Mouse (Mus musculus): ENCODE data around the gene Ahcyl2. TPM values are rescaled to one million over a fixed set of nuclear protein-coding genes. Genes with fewer than 3 reads are reported as not detected.

Ahcyl2 gene
- polyA plus RNA-seq, 1 experiment from 2014 or later: 11.8 TPM

GRCm38 (mm10) chr6:29828574-29829234 lies 60.9 kb downstream of the Ahcyl2 start:
- no peaks in the 10 kb centered on the region for H3K4me1 ChIP-seq (ENCODE audit: control insufficient read depth, insufficient read depth, low read length)
- H3K27me3 ChIP-seq (ENCODE audit: control insufficient read depth, insufficient read depth, low read length): no peaks in the 10 kb centered on the region
- H3K9me3 ChIP-seq (ENCODE audit: control insufficient read depth, low read length): no peaks in the 10 kb centered on the region
- WGBS: 91% methylated on average over 3 of the region's 3 CpGs
- H3K27ac ChIP-seq (ENCODE audit: low read depth, low read length): no peak overlapping the region
- no peak overlapping the region for H3K4me2 ChIP-seq (ENCODE audit: low read depth)
- DNase-seq (ENCODE audit: low spot score): no peak
- H3K9ac ChIP-seq (ENCODE audit: low read length): no peak overlapping the region
- ATAC-seq (ENCODE audit: insufficient read depth, low FRiP score, low TSS enrichment): no peak
- no peak overlapping the region for H3K4me3 ChIP-seq (ENCODE audit: low read depth, low read length)
- H3K36me3 ChIP-seq (ENCODE audit: control insufficient read depth, insufficient read depth, low read length): no peaks in the 10 kb centered on the region

- no peaks in the 10 kb centered on the region for H3K27me3 ChIP-seq (ENCODE audit: control insufficient read depth, insufficient read depth, low read length)
- no peak overlapping the region for H3K9ac ChIP-seq (ENCODE audit: low read length)
- H3K4me3 ChIP-seq (ENCODE audit: low read depth, low read length): no peak overlapping the region
- 92% methylated on average over 4 of the region's 4 CpGs for WGBS
- DNase-seq (ENCODE audit: low spot score): no peak
- H3K9me3 ChIP-seq (ENCODE audit: control insufficient read depth, low read length): no peaks in the 10 kb centered on the region
- no peak overlapping the region for H3K4me2 ChIP-seq (ENCODE audit: low read depth)
- ATAC-seq (ENCODE audit: insufficient read depth, low FRiP score, low TSS enrichment): no peak
- no peaks in the 10 kb centered on the region for H3K36me3 ChIP-seq (ENCODE audit: control insufficient read depth, insufficient read depth, low read length)
- no peak overlapping the region for H3K27ac ChIP-seq (ENCODE audit: low read depth, low read length)
- no peaks in the 10 kb centered on the region for H3K4me1 ChIP-seq (ENCODE audit: control insufficient read depth, insufficient read depth, low read length)
Measured at GRCm38 (mm10) chr6:29832356-29832755, 64.5 kb downstream of the Ahcyl2 start.

DNA sequence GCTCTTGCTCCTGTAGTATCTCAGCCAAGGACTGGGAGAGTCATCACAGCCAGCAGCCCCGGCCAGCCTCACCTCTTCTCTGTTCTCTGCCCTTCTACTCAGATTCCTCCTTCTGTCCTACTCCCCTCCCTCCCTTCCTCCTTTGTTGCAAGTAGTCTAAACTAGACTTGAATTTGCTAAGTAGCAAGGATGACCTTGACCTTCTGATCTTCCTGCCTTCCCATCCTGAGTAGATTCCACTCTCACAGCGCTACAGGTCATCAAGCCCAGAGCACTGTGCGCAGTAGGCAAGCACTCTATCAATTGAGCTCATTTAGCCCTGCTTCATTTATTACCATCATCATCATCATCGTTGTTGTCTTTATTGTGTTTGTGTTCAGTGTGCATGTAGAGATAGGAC lies 65.3 kb downstream of the Ahcyl2 start:
- no peak overlapping the region for H3K27ac ChIP-seq (ENCODE audit: low read depth, low read length)
- WGBS: 87% methylated on average over 4 of the region's 4 CpGs
- H3K9me3 ChIP-seq (ENCODE audit: control insufficient read depth, low read length): no peaks in the 10 kb centered on the region
- no peak overlapping the region for H3K4me2 ChIP-seq (ENCODE audit: low read depth)
- DNase-seq (ENCODE audit: low spot score): no peak
- no peaks in the 10 kb centered on the region for H3K27me3 ChIP-seq (ENCODE audit: control insufficient read depth, insufficient read depth, low read length)
- H3K4me1 ChIP-seq (ENCODE audit: control insufficient read depth, insufficient read depth, low read length): no peaks in the 10 kb centered on the region
- no peak overlapping the region for H3K4me3 ChIP-seq (ENCODE audit: low read depth, low read length)
- no peak for ATAC-seq (ENCODE audit: insufficient read depth, low FRiP score, low TSS enrichment)
- H3K9ac ChIP-seq (ENCODE audit: low read length): no peak overlapping the region
- H3K36me3 ChIP-seq (ENCODE audit: control insufficient read depth, insufficient read depth, low read length): no peaks in the 10 kb centered on the region

DNA sequence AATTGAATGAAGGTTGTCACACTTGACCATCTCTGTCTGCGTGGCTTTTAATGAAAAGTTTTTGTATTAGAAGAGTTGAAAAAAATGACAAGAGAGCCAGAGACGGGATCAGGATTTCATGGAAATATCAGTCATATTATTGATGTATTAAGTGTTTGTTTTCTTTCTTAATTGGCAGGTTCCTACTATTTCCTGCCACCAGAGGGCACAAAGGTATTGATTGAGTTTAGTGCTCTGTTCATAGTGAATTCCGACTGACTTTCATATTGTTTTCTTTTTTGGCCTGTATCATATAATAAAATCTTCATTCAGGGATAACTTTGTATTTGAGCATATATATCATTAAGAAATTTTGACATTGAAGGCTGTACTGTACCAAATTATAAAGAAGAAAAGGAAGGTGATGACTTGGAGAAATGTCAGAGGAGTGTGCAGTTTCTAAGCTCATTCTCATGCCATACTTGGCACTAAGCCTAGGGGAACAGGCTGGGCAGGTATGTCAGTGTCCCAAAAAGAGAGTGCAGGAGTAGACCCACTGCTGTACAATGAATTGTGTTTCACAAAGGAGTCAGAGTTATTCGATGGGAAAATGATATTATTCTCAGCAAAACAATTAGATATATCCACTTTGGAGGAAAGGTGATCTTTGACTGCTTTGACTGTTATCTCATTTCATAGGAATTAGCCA lies 65.9 kb downstream of the Ahcyl2 start:
- WGBS: 76% methylated on average over 4 of the region's 4 CpGs
- Histone ChIP-seq H3K9ac (ENCODE audit: low read length) (no peak overlapping the region), H3K4me3 (ENCODE audit: low read depth, low read length) (no peak overlapping the region), H3K27me3 (ENCODE audit: control insufficient read depth, insufficient read depth, low read length) (no peaks in the 10 kb centered on the region), H3K9me3 (ENCODE audit: control insufficient read depth, low read length) (no peaks in the 10 kb centered on the region), H3K36me3 (ENCODE audit: control insufficient read depth, insufficient read depth, low read length) (no peaks in the 10 kb centered on the region), H3K27ac (ENCODE audit: low read depth, low read length) (no peak overlapping the region), H3K4me2 (ENCODE audit: low read depth) (no peak overlapping the region), H3K4me1 (ENCODE audit: control insufficient read depth, insufficient read depth, low read length) (no peaks in the 10 kb centered on the region)
- no peak for ATAC-seq (ENCODE audit: insufficient read depth, low FRiP score, low TSS enrichment)
- no peak for DNase-seq (ENCODE audit: low spot score)

DNA sequence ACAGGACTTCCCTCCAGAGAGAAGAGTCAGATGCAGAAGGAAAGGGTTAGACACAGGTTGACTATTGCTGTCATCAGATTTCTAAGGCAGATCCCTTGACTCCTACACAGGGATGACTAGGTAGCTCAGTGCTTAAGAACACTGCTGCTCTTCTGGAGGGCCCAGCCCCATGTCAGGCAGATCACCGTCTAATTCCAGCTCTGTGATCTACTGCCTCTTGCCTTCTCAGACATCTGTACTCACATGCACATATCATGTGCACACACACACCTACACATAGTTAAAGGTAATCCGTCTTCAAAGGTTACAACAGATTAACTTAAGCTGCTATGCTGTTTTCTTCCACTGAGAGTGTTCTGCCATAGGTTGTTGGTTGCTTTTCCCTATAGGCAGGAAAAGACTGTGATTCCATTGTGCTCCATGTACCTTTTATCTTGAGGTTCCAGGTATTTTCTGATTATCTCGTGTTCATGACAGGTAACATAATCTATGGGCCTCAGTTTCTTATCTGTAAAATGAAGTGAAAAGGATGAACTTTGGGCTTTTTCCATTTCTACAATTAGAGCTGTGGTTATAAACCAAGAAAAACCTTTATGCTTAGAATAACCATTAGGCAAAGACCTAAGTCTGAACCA lies 67.8 kb downstream of the Ahcyl2 start:
- H3K4me1 ChIP-seq (ENCODE audit: control insufficient read depth, insufficient read depth, low read length): no peaks in the 10 kb centered on the region
- 90% methylated on average over 3 of the region's 3 CpGs for WGBS
- no peak for ATAC-seq (ENCODE audit: insufficient read depth, low FRiP score, low TSS enrichment)

GRCm38 (mm10) chr6:29837579-29837978 lies 69.8 kb downstream of the Ahcyl2 start:
- Histone ChIP-seq H3K9ac (ENCODE audit: low read length) (no peak overlapping the region), H3K27ac (ENCODE audit: low read depth, low read length) (no peak overlapping the region), H3K4me2 (ENCODE audit: low read depth) (no peak overlapping the region), H3K9me3 (ENCODE audit: control insufficient read depth, low read length) (no peaks in the 10 kb centered on the region), H3K4me3 (ENCODE audit: low read depth, low read length) (no peak overlapping the region), H3K27me3 (ENCODE audit: control insufficient read depth, insufficient read depth, low read length) (no peaks in the 10 kb centered on the region), H3K4me1 (ENCODE audit: control insufficient read depth, insufficient read depth, low read length) (no peaks in the 10 kb centered on the region), H3K36me3 (ENCODE audit: control insufficient read depth, insufficient read depth, low read length) (no peaks in the 10 kb centered on the region)
- 90% methylated on average over 2 of the region's 2 CpGs for WGBS
- DNase-seq (ENCODE audit: low spot score) (no peak), ATAC-seq (ENCODE audit: insufficient read depth, low FRiP score, low TSS enrichment) (no peak)

More for the DNA sequence above, 67.8 kb downstream of the Ahcyl2 start:
- Histone ChIP-seq H3K27ac (ENCODE audit: low read depth, low read length) (no peak overlapping the region), H3K4me3 (ENCODE audit: low read depth, low read length) (no peak overlapping the region), H3K27me3 (ENCODE audit: control insufficient read depth, insufficient read depth, low read length) (no peaks in the 10 kb centered on the region), H3K36me3 (ENCODE audit: control insufficient read depth, insufficient read depth, low read length) (no peaks in the 10 kb centered on the region), H3K9ac (ENCODE audit: low read length) (no peak overlapping the region), H3K4me2 (ENCODE audit: low read depth) (no peak overlapping the region), H3K9me3 (ENCODE audit: control insufficient read depth, low read length) (no peaks in the 10 kb centered on the region)
- no peak for DNase-seq (ENCODE audit: low spot score)

DNA sequence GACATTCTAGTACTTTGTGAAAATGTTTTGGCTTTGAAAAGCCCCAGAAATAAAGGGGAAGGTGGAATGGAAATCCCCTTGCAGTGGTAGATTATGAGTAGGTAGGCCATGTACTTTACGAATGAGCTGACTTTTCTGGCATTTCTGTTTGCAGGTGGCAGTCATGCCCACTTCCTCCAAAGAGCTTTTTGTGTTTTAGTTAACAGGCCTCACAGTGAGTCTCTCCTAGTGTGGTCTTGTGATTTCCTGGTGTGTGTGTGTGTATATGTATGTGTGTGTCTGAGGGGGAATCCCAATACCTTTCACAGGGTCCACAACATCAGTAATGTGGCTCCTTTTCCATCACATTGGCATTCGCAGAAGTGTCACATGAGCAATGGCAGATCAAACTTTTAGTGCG lies 70.7 kb downstream of the Ahcyl2 start:
- ATAC-seq (ENCODE audit: insufficient read depth, low FRiP score, low TSS enrichment): no peak

GRCm38 (mm10) chr6:29840008-29840407 lies 72.2 kb downstream of the Ahcyl2 start:
- no peaks in the 10 kb centered on the region for H3K4me1 ChIP-seq (ENCODE audit: control insufficient read depth, insufficient read depth, low read length)
- no peaks in the 10 kb centered on the region for H3K27me3 ChIP-seq (ENCODE audit: control insufficient read depth, insufficient read depth, low read length)
- DNase-seq (ENCODE audit: low spot score) (no peak), ATAC-seq (ENCODE audit: insufficient read depth, low FRiP score, low TSS enrichment) (no peak)
- H3K27ac ChIP-seq (ENCODE audit: low read depth, low read length): no peak overlapping the region
- H3K9me3 ChIP-seq (ENCODE audit: control insufficient read depth, low read length): no peaks in the 10 kb centered on the region
- 91% methylated on average over 1 of the region's 1 CpGs for WGBS
- no peak overlapping the region for H3K4me3 ChIP-seq (ENCODE audit: low read depth, low read length)
- H3K36me3 ChIP-seq (ENCODE audit: control insufficient read depth, insufficient read depth, low read length): no peaks in the 10 kb centered on the region
- H3K9ac ChIP-seq (ENCODE audit: low read length): no peak overlapping the region
- H3K4me2 ChIP-seq (ENCODE audit: low read depth): no peak overlapping the region

More for the DNA sequence above, 70.7 kb downstream of the Ahcyl2 start:
- H3K27me3 ChIP-seq (ENCODE audit: control insufficient read depth, insufficient read depth, low read length): no peaks in the 10 kb centered on the region
- 91% methylated on average over 3 of the region's 3 CpGs for WGBS
- H3K9ac ChIP-seq (ENCODE audit: low read length): no peak overlapping the region
- H3K27ac ChIP-seq (ENCODE audit: low read depth, low read length): no peak overlapping the region
- no peaks in the 10 kb centered on the region for H3K4me1 ChIP-seq (ENCODE audit: control insufficient read depth, insufficient read depth, low read length)
- no peak overlapping the region for H3K4me3 ChIP-seq (ENCODE audit: low read depth, low read length)
- DNase-seq (ENCODE audit: low spot score): no peak
- H3K36me3 ChIP-seq (ENCODE audit: control insufficient read depth, insufficient read depth, low read length): no peaks in the 10 kb centered on the region
- H3K4me2 ChIP-seq (ENCODE audit: low read depth): no peak overlapping the region
- no peaks in the 10 kb centered on the region for H3K9me3 ChIP-seq (ENCODE audit: control insufficient read depth, low read length)

GRCm38 (mm10) chr6:29841461-29841860 lies 73.7 kb downstream of the Ahcyl2 start:
- H3K36me3 ChIP-seq (ENCODE audit: control insufficient read depth, insufficient read depth, low read length): no peaks in the 10 kb centered on the region
- ATAC-seq (ENCODE audit: insufficient read depth, low FRiP score, low TSS enrichment) (no peak), DNase-seq (ENCODE audit: low spot score) (no peak)
- no peaks in the 10 kb centered on the region for H3K9me3 ChIP-seq (ENCODE audit: control insufficient read depth, low read length)
- no peaks in the 10 kb centered on the region for H3K4me1 ChIP-seq (ENCODE audit: control insufficient read depth, insufficient read depth, low read length)
- no peak overlapping the region for H3K4me2 ChIP-seq (ENCODE audit: low read depth)
- H3K9ac ChIP-seq (ENCODE audit: low read length): no peak overlapping the region
- 88% methylated on average over 2 of the region's 2 CpGs for WGBS
- no peak overlapping the region for H3K27ac ChIP-seq (ENCODE audit: low read depth, low read length)
- no peaks in the 10 kb centered on the region for H3K27me3 ChIP-seq (ENCODE audit: control insufficient read depth, insufficient read depth, low read length)
- H3K4me3 ChIP-seq (ENCODE audit: low read depth, low read length): no peak overlapping the region
